In the genomic region with DNA sequence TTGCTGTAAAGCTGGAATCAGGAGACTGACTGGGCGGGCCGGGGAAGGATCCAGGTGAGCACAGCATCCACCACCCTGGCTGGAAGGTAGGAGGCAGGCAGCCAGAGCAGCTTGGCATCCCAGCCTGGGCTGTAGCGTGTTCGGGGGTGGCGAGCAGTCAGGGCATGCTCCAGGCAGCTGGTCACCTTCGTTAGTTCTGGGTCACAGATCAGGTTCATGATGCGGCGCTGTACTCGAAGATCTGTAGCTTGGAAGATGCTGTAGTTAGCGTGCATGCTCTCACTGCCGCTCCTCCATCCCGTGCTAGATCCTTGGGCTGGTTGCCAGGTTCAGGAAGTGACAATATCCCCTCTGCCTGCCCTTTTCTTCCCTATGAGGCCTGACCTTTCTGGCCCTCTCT, we compare ENCODE assay signal across 11 mouse cellular contexts. TPM values are rescaled to one million over a fixed set of nuclear protein-coding genes. Genes with fewer than 3 reads are reported as not detected.
DNase-seq lines count a peak whose midpoint lies in the region; ATAC-seq and TF ChIP-seq lines count a peak whose summit lies in the region.
"Had no signal": no experiment of that assay in that cellular context is flagged by ENCODE, and none has a peak within 500 bp of the region (broad histone marks: within the 10 kb centered on the region; RNA-seq: fewer than 3 reads in every experiment).

No protein-coding gene starts in this region.

- H3K27ac ChIP-seq in embryonic facial prominence, embryonic 13.5 days, result no peak overlapping the region
- no peak overlapping the region for H3K27ac ChIP-seq in embryonic facial prominence, embryonic 10.5 days (replicated peaks)
- no peak overlapping the region for H3K27ac ChIP-seq in kidney, adult 2 months (ENCODE audit: insufficient read depth, low read depth, low read length)
- no peak overlapping the region for H3K27ac ChIP-seq in kidney, embryonic 14.5 days (ENCODE audit: low read depth, low read length)
- no peak overlapping the region for H3K27ac ChIP-seq in embryonic fibroblast, embryonic 13.5 days (ENCODE audit: insufficient read depth, low read length)
- H3K27ac ChIP-seq in lung, postnatal 0 days (ENCODE audit: low read length), result no peak overlapping the region
- H3K27ac ChIP-seq: liver, embryonic 15.5 days; midbrain, embryonic 12.5 days had no signal

- no peak for TF ChIP-seq EP300 in lung, postnatal 0 days (IDR thresholded peaks at IDR 0.05)

- TF ChIP-seq POLR2A in kidney, adult 2 months (IDR thresholded peaks at IDR 0.05; ENCODE audit: low read depth, low read length), result peak; percentile 18
- peak; percentile 30; the same call in 1 of the 2 replicates for TF ChIP-seq POLR2A in embryonic fibroblast, embryonic 13.5 days (IDR thresholded peaks at IDR 0.05; ENCODE audit: low read depth, low read length)

- H3ac ChIP-seq in C2C12 (ENCODE audit: control insufficient read depth, insufficient read length, low read depth), result peak overlapping the region; percentile 60

- H3K9ac ChIP-seq in embryonic facial prominence, embryonic 13.5 days, result peak overlapping the region; percentile 6; the same call in 1 of the 2 replicates
- H3K9ac ChIP-seq in kidney, embryonic 14.5 days (ENCODE audit: low read depth, low read length), result no peak overlapping the region
- H3K9ac ChIP-seq in lung, postnatal 0 days (replicated peaks; ENCODE audit: low read depth), result no peak overlapping the region
- H3K9ac ChIP-seq: liver, embryonic 15.5 days; midbrain, embryonic 12.5 days had no signal

- H3K79me2 ChIP-seq in C2C12 (ENCODE audit: control insufficient read depth, insufficient read depth), result peaks cover 80% of the 10 kb centered on the region

- peaks cover 60% of the 10 kb centered on the region for H3K79me3 ChIP-seq in C2C12 (ENCODE audit: low read depth)

- no peak overlapping the region for H3K4me3 ChIP-seq in embryonic facial prominence, embryonic 13.5 days
- H3K4me3 ChIP-seq in embryonic facial prominence, embryonic 10.5 days, result no peak overlapping the region
- H3K4me3 ChIP-seq in kidney, adult 2 months (ENCODE audit: insufficient read depth, low read depth, low read length), result no peak overlapping the region
- H3K4me3 ChIP-seq in kidney, embryonic 14.5 days (ENCODE audit: low read length), result no peak overlapping the region
- H3K4me3 ChIP-seq in C2C12 (ENCODE audit: insufficient read depth, poor library complexity, severe bottlenecking), result no peak overlapping the region
- H3K4me3 ChIP-seq in embryonic fibroblast, embryonic 13.5 days (ENCODE audit: insufficient read depth, low read length), result no peak overlapping the region
- H3K4me3 ChIP-seq in lung, postnatal 0 days (ENCODE audit: low read depth, low read length), result no peak overlapping the region
- H3K4me3 ChIP-seq: embryonic facial prominence, embryonic 12.5 days; limb, embryonic 10.5 days; liver, embryonic 15.5 days; midbrain, embryonic 12.5 days had no signal

- no peak for ATAC-seq in embryonic facial prominence, embryonic 13.5 days (ENCODE audit: insufficient number of reproducible peaks, insufficient read depth, low FRiP score, low TSS enrichment, low read depth)
- ATAC-seq in kidney, embryonic 14.5 days (ENCODE audit: low FRiP score, low TSS enrichment), result no peak
- ATAC-seq in lung, postnatal 0 days, result no peak

- no peak overlapping the region for H3K4me2 ChIP-seq in embryonic facial prominence, embryonic 13.5 days
- no peak overlapping the region for H3K4me2 ChIP-seq in kidney, embryonic 14.5 days (replicated peaks; ENCODE audit: low read depth, low read length)
- no peak overlapping the region for H3K4me2 ChIP-seq in lung, postnatal 0 days (replicated peaks; ENCODE audit: low read depth, low read length)
- H3K4me2 ChIP-seq: embryonic facial prominence, embryonic 12.5 days; liver, embryonic 15.5 days; midbrain, embryonic 12.5 days had no signal

- no peak for TF ChIP-seq CTCF in kidney, adult 2 months (conservative IDR thresholded peaks at IDR 0.05; ENCODE audit: insufficient read depth, insufficient read length, low read depth, low read length)
- no peak for TF ChIP-seq CTCF in C2C12 (IDR thresholded peaks at IDR 0.05; ENCODE audit: control insufficient read depth, insufficient read depth, insufficient read length)
- no peak for TF ChIP-seq CTCF in embryonic fibroblast, embryonic 13.5 days (IDR thresholded peaks at IDR 0.05; ENCODE audit: borderline replicate concordance, insufficient read depth, low read length)
- TF ChIP-seq CTCF in lung, postnatal 0 days (IDR thresholded peaks at IDR 0.05), result no peak

- H3K9me3 ChIP-seq in embryonic facial prominence, embryonic 13.5 days, result no peaks in the 10 kb centered on the region
- no peaks in the 10 kb centered on the region for H3K9me3 ChIP-seq in embryonic facial prominence, embryonic 10.5 days
- H3K9me3 ChIP-seq in kidney, embryonic 14.5 days (ENCODE audit: control insufficient read depth, low read length), result no peaks in the 10 kb centered on the region
- no peaks in the 10 kb centered on the region for H3K9me3 ChIP-seq in lung, postnatal 0 days (ENCODE audit: low read length)
- H3K9me3 ChIP-seq: embryonic facial prominence, embryonic 12.5 days; limb, embryonic 10.5 days; liver, embryonic 15.5 days; midbrain, embryonic 12.5 days had no signal

- peaks cover 72% of the 10 kb centered on the region for H3K36me3 ChIP-seq in embryonic facial prominence, embryonic 13.5 days
- peaks cover 71% of the 10 kb centered on the region for H3K36me3 ChIP-seq in embryonic facial prominence, embryonic 10.5 days (replicated peaks)
- peaks cover 4% of the 10 kb centered on the region; the same call in 1 of the 2 replicates for H3K36me3 ChIP-seq in kidney, adult 2 months (ENCODE audit: control insufficient read depth, insufficient read depth, low read length)
- peaks cover 47% of the 10 kb centered on the region; the same call in 1 of the 2 replicates for H3K36me3 ChIP-seq in kidney, embryonic 14.5 days (ENCODE audit: control insufficient read depth, insufficient read depth, low read length)
- H3K36me3 ChIP-seq in C2C12 (ENCODE audit: control insufficient read depth, insufficient read depth), result peaks cover 73% of the 10 kb centered on the region
- H3K36me3 ChIP-seq in lung, postnatal 0 days (ENCODE audit: insufficient read depth, low read length), result peaks cover 16% of the 10 kb centered on the region

- no peaks in the 10 kb centered on the region for H3K27me3 ChIP-seq in embryonic facial prominence, embryonic 13.5 days
- H3K27me3 ChIP-seq in embryonic facial prominence, embryonic 10.5 days (replicated peaks; ENCODE audit: low read depth, poor library complexity, severe bottlenecking), result peaks cover 4% of the 10 kb centered on the region; the same call in 1 of the 2 replicates
- H3K27me3 ChIP-seq in kidney, adult 2 months (replicated peaks; ENCODE audit: control insufficient read depth, insufficient read depth, low read length), result no peaks in the 10 kb centered on the region
- H3K27me3 ChIP-seq in kidney, embryonic 14.5 days (ENCODE audit: control insufficient read depth, insufficient read depth, low read length), result no peaks in the 10 kb centered on the region
- H3K27me3 ChIP-seq in C2C12 (ENCODE audit: control insufficient read depth, insufficient read depth, insufficient read length), result no peaks in the 10 kb centered on the region
- no peaks in the 10 kb centered on the region for H3K27me3 ChIP-seq in lung, postnatal 0 days (replicated peaks; ENCODE audit: insufficient read depth, low read length)
- H3K27me3 ChIP-seq: embryonic facial prominence, embryonic 12.5 days had no signal

- H3K4me1 ChIP-seq in embryonic facial prominence, embryonic 13.5 days, result peaks cover 33% of the 10 kb centered on the region
- peaks cover 47% of the 10 kb centered on the region for H3K4me1 ChIP-seq in embryonic facial prominence, embryonic 10.5 days
- peaks cover 21% of the 10 kb centered on the region; the same call in 1 of the 2 replicates for H3K4me1 ChIP-seq in kidney, adult 2 months (ENCODE audit: control insufficient read depth, insufficient read depth, low read length)
- H3K4me1 ChIP-seq in kidney, embryonic 14.5 days (ENCODE audit: control insufficient read depth, insufficient read depth, low read length), result peaks cover 15% of the 10 kb centered on the region
- H3K4me1 ChIP-seq in embryonic fibroblast, embryonic 13.5 days (ENCODE audit: control insufficient read depth, insufficient read depth, low read length), result peaks cover 18% of the 10 kb centered on the region; the same call in 1 of the 2 replicates
- peaks cover 6% of the 10 kb centered on the region; the same call in 1 of the 2 replicates for H3K4me1 ChIP-seq in lung, postnatal 0 days (ENCODE audit: insufficient read depth, low read depth, low read length)

- no peak for DNase-seq in embryonic facial prominence, embryonic 10.5 days (ENCODE audit: low spot score)
- DNase-seq in kidney, adult 2 months, result peak; percentile 61
- DNase-seq in lung, postnatal 0 days (ENCODE audit: low spot score), result no peak

- WGBS in embryonic facial prominence, embryonic 13.5 days, result 90% methylated on average over 12 of the region's 12 CpGs
- WGBS in embryonic facial prominence, embryonic 10.5 days, result 87% methylated on average over 12 of the region's 12 CpGs
- WGBS in kidney, adult 2 months, result 33% methylated on average over 12 of the region's 12 CpGs
- WGBS in kidney, embryonic 14.5 days, result 64% methylated on average over 12 of the region's 12 CpGs
- 84% methylated on average over 12 of the region's 12 CpGs for WGBS in lung, postnatal 0 days

RNA-seq across cellular contexts. Expression of a gene that starts 9.0 kb away (rescaled TPM):
- 12.7 and 16.4 TPM in 2 replicates for polyA plus RNA-seq in embryonic facial prominence, embryonic 13.5 days (2015; fragmentation: Nextera tagmentation; extraction: Ambion mirVana)
- polyA plus RNA-seq in embryonic facial prominence, embryonic 10.5 days (2016; fragmentation: Nextera tagmentation; extraction: Ambion mirVana), result 11.2 and 11.9 TPM in 2 replicates
- polyA plus RNA-seq in kidney, adult 2 months (2012; rRNA removed), result 38.9 and 46.0 TPM in 2 replicates
- polyA plus RNA-seq in kidney, embryonic 14.5 days (2014; fragmentation: Nextera tagmentation; extraction: Ambion mirVana), result 14.5 and 15.7 TPM in 2 replicates
- polyA plus RNA-seq in C2C12 (2012; fragmentation: generic; extraction: Trizol), result 12.6 TPM
- polyA plus RNA-seq in embryonic fibroblast, embryonic 13.5 days (2011; ENCODE audit: insufficient read length, low read depth, missing spikeins), result 5.5 and 7.7 TPM in 2 replicates
- polyA plus RNA-seq in lung, postnatal 0 days (2015; fragmentation: Nextera tagmentation; extraction: Ambion mirVana), result 13.2 and 16.7 TPM in 2 replicates

RNA-seq across cellular contexts. Expression of a gene that starts 10.1 kb away (rescaled TPM):
- polyA plus RNA-seq in embryonic facial prominence, embryonic 13.5 days (2015; fragmentation: Nextera tagmentation; extraction: Ambion mirVana), result 206 and 216 TPM in 2 replicates
- 185 and 186 TPM in 2 replicates for polyA plus RNA-seq in embryonic facial prominence, embryonic 10.5 days (2016; fragmentation: Nextera tagmentation; extraction: Ambion mirVana)
- polyA plus RNA-seq in kidney, adult 2 months (2012; rRNA removed), result 339 and 365 TPM in 2 replicates
- 219 and 258 TPM in 2 replicates for polyA plus RNA-seq in kidney, embryonic 14.5 days (2014; fragmentation: Nextera tagmentation; extraction: Ambion mirVana)
- 204 TPM for polyA plus RNA-seq in C2C12 (2012; fragmentation: generic; extraction: Trizol)
- polyA plus RNA-seq in embryonic fibroblast, embryonic 13.5 days (2011; ENCODE audit: insufficient read length, low read depth, missing spikeins), result 80.5 and 91.4 TPM in 2 replicates
- 228 and 243 TPM in 2 replicates for polyA plus RNA-seq in lung, postnatal 0 days (2015; fragmentation: Nextera tagmentation; extraction: Ambion mirVana)

RNA-seq across cellular contexts. Expression of a gene that starts 12.9 kb away (rescaled TPM):
- polyA plus RNA-seq in embryonic facial prominence, embryonic 13.5 days (2015; fragmentation: Nextera tagmentation; extraction: Ambion mirVana), result 663 and 674 TPM in 2 replicates
- 274 and 319 TPM in 2 replicates for polyA plus RNA-seq in embryonic facial prominence, embryonic 10.5 days (2016; fragmentation: Nextera tagmentation; extraction: Ambion mirVana)
- polyA plus RNA-seq in kidney, adult 2 months (2012; rRNA removed), result 713 and 847 TPM in 2 replicates
- polyA plus RNA-seq in kidney, embryonic 14.5 days (2014; fragmentation: Nextera tagmentation; extraction: Ambion mirVana), result 479 and 521 TPM in 2 replicates
- polyA plus RNA-seq in C2C12 (2012; fragmentation: generic; extraction: Trizol), result 2,043 TPM
- 686 and 779 TPM in 2 replicates for polyA plus RNA-seq in embryonic fibroblast, embryonic 13.5 days (2011; ENCODE audit: insufficient read length, low read depth, missing spikeins)
- polyA plus RNA-seq in lung, postnatal 0 days (2015; fragmentation: Nextera tagmentation; extraction: Ambion mirVana), result 761 and 764 TPM in 2 replicates

RNA-seq across cellular contexts. Expression of a gene that starts 19.9 kb away (rescaled TPM):
- polyA plus RNA-seq in embryonic facial prominence, embryonic 13.5 days (2015; fragmentation: Nextera tagmentation; extraction: Ambion mirVana), result 1.2 and 2.0 TPM in 2 replicates
- polyA plus RNA-seq in embryonic facial prominence, embryonic 10.5 days (2016; fragmentation: Nextera tagmentation; extraction: Ambion mirVana), result 1.8 and 2.7 TPM in 2 replicates
- polyA plus RNA-seq in kidney, adult 2 months (2012; rRNA removed), result 14.6 and 17.8 TPM in 2 replicates
- 0.77 and 1.3 TPM in 2 replicates for polyA plus RNA-seq in kidney, embryonic 14.5 days (2014; fragmentation: Nextera tagmentation; extraction: Ambion mirVana)
- 100 TPM for polyA plus RNA-seq in C2C12 (2012; fragmentation: generic; extraction: Trizol)
- 16.9 and 22.1 TPM in 2 replicates for polyA plus RNA-seq in embryonic fibroblast, embryonic 13.5 days (2011; ENCODE audit: insufficient read length, low read depth, missing spikeins)
- 14.6 and 20.7 TPM in 2 replicates for polyA plus RNA-seq in lung, postnatal 0 days (2015; fragmentation: Nextera tagmentation; extraction: Ambion mirVana)

RNA-seq across cellular contexts. Expression of a gene that starts 22.2 kb away (rescaled TPM):
- polyA plus RNA-seq in embryonic facial prominence, embryonic 13.5 days (2015; fragmentation: Nextera tagmentation; extraction: Ambion mirVana), result 7.0 and 8.3 TPM in 2 replicates
- 11.8 and 12.0 TPM in 2 replicates for polyA plus RNA-seq in embryonic facial prominence, embryonic 10.5 days (2016; fragmentation: Nextera tagmentation; extraction: Ambion mirVana)
- polyA plus RNA-seq in kidney, adult 2 months (2012; rRNA removed), result 2.5 and 2.9 TPM in 2 replicates
- polyA plus RNA-seq in kidney, embryonic 14.5 days (2014; fragmentation: Nextera tagmentation; extraction: Ambion mirVana), result 7.2 and 8.7 TPM in 2 replicates
- polyA plus RNA-seq in C2C12 (2012; fragmentation: generic; extraction: Trizol), result 17.0 TPM
- polyA plus RNA-seq in embryonic fibroblast, embryonic 13.5 days (2011; ENCODE audit: insufficient read length, low read depth, missing spikeins), result 16.3 and 19.4 TPM in 2 replicates
- 1.6 and 2.1 TPM in 2 replicates for polyA plus RNA-seq in lung, postnatal 0 days (2015; fragmentation: Nextera tagmentation; extraction: Ambion mirVana)
